Mouse (Mus musculus) kidney, embryonic 16.5 days (tissue): Measurements from ENCODE around the gene Ctnna2. TPM values are rescaled to one million over a fixed set of nuclear protein-coding genes. Genes with fewer than 3 reads are reported as not detected.

Experiments
- ATAC-seq: fragments of 200-750 bp; cut with Nextera tagmentation; 2 replicates; pipeline ENCODE4 v1.8.0; 2017; ENCODE audit warnings: moderate TSS enrichment; ENCODE audit not compliant: low FRiP score, low TSS enrichment
- H3K27ac ChIP-seq: fragments of 300-500 bp; sonication (generic); 2 replicates; pipeline ENCODE4 v1.5.1; 2014; ENCODE audit warnings: low read length
- H3K27me3 ChIP-seq: fragments of 300-500 bp; sonication (generic); 2 replicates; pipeline ENCODE4 v1.6.1; 2014; ENCODE audit warnings: low read length, control low read depth, mixed read lengths; ENCODE audit not compliant: insufficient read depth
- H3K36me3 ChIP-seq: fragments of 300-500 bp; sonication (generic); 2 replicates; pipeline ENCODE4 v1.6.1; 2014; ENCODE audit warnings: low read length, control low read depth, mixed read lengths; ENCODE audit not compliant: insufficient read depth
- H3K4me1 ChIP-seq: fragments of 300-500 bp; sonication (generic); 2 replicates; pipeline ENCODE4 v1.6.1; 2014; ENCODE audit warnings: low read length, control low read depth, mixed read lengths; ENCODE audit not compliant: insufficient read depth
- H3K4me2 ChIP-seq: fragments of 300-500 bp; sonication (generic); replicated peaks from 2 replicates; pipeline ENCODE4 v1.6.1; 2014; ENCODE audit warnings: low read depth, low read length
- H3K4me3 ChIP-seq: fragments of 300-500 bp; sonication (generic); 2 replicates; pipeline ENCODE4 v1.5.1; 2014; ENCODE audit warnings: mild to moderate bottlenecking, low read length
- H3K9ac ChIP-seq: fragments of 300-500 bp; sonication (generic); replicated peaks from 2 replicates; pipeline ENCODE4 v1.6.1; 2014; ENCODE audit warnings: low read length
- H3K9me3 ChIP-seq: fragments of 300-500 bp; sonication (generic); 2 replicates; pipeline ENCODE4 v1.6.1; 2016; ENCODE audit warnings: low read length, control low read depth
- WGBS: fragments of 180-500 bp; shearing (Covaris S2); extraction: QIAGEN DNeasy Blood & Tissue Kit; methylation state at CpG from one replicate; pipeline ENCODE4 v1.1.7; 2014; 5-methylcytosine and 5-hydroxymethylcytosine counted together
- polyA plus RNA-seq: library from polyadenylated mRNA; unstranded; fragments of >200 nt; fragmentation: Nextera tagmentation; extraction: Ambion mirVana; gene quantifications from 2 replicates; pipeline ENCODE4 v1.2.1, GENCODE M21; 2015

Ctnna2 gene
- polyA plus RNA-seq, 1 experiment from 2014 or later, result 0.91 TPM

DNA sequence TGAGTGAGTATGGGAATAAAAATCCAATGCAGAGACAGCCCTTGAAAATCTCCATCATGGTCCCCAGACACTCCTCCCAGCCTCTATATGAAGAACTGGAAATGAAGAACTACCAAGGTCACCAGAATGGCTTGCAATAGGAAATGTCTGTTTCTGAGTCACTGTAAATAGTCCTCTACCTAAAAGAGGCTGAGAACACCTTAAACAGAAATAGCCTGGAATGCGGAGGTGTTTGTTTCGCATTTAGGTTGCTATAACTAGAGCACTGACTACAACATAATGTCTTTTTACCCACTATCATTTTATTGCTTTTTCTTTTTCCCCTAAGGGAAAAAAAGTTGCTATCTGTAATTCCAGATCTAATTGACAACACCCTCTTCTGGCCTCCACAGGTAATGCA lies 106.3 kb downstream of the Ctnna2 start:
- Histone ChIP-seq H3K27ac (no peak overlapping the region), H3K9me3 (no peaks in the 10 kb centered on the region), H3K4me3 (no peak overlapping the region), H3K4me2 (no peak overlapping the region), H3K4me1 (no peaks in the 10 kb centered on the region), H3K27me3 (no peaks in the 10 kb centered on the region), H3K9ac (no peak overlapping the region), H3K36me3 (no peaks in the 10 kb centered on the region)
- no peak for ATAC-seq
- 96% methylated on average over 2 of the region's 2 CpGs for WGBS

DNA sequence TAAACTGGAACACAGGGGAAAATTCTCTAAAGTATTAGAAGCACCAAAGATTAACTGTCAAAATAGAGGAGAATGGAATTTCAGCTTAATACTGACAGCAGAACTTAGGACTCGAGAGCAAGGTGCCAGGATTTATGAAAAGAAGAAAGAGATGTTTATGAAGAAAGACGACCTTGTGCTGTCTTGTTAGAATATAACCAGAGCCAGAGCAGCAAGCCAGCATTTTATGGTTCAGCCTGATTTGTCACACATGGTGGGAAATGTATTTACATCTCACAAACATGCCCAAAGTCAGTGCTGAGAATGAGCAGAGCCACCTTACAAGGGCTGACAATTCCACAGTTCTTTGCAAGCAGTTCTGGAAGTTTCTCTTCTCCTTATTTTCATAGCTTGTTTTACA lies 110.2 kb downstream of the Ctnna2 start:
- Histone ChIP-seq H3K9me3 (no peaks in the 10 kb centered on the region), H3K4me1 (no peaks in the 10 kb centered on the region), H3K36me3 (no peaks in the 10 kb centered on the region), H3K4me2 (no peak overlapping the region), H3K27me3 (no peaks in the 10 kb centered on the region), H3K9ac (no peak overlapping the region), H3K4me3 (no peak overlapping the region), H3K27ac (no peak overlapping the region)
- no peak for ATAC-seq
- WGBS, result 46% methylated on average over 2 of the region's 2 CpGs

DNA sequence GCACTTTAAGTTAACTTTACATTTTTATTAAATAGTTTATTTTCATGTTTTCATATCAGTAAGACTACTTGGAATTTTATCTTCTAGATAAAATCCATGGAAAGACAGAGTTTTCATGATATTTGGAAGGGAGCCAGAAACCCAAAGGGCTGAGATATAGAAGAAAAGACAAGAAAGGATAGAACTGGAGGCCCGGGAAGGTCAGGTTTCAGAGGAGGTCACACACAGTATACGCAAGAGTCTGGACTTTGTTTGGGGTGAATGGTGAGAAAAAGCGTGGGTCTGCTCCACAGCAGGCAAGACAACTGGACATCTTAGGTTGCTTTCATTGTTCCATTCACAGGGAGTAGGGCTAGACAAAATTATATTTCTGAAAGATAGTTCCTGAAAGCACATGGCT lies 111.4 kb downstream of the Ctnna2 start:
- Histone ChIP-seq H3K27me3 (no peaks in the 10 kb centered on the region), H3K36me3 (no peaks in the 10 kb centered on the region), H3K27ac (no peak overlapping the region), H3K9me3 (no peaks in the 10 kb centered on the region), H3K4me2 (no peak overlapping the region), H3K4me3 (no peak overlapping the region), H3K4me1 (no peaks in the 10 kb centered on the region), H3K9ac (no peak overlapping the region)
- no peak for ATAC-seq
- WGBS, result 41% methylated on average over 3 of the region's 3 CpGs

DNA sequence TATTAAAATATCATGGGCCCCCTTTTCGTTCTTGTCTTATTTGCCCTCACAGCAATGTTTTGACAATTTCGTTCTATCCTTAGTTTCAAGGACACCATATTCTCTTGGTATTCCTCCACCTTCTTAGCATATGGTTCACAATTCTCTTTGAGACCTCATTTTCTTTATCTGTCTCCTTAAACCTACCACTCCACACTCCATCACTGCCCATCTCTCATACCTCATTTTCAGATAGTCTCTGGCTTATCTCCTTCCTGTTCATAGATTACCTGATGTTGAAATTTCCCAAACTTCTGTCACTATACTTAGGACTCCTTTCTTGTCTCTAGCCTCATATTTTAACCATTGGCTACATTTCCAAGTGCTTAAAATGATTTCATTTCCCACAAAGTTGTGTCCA lies 116.1 kb downstream of the Ctnna2 start:
- 84% methylated on average over 2 of the region's 2 CpGs for WGBS
- no peak overlapping the region for H3K4me2 ChIP-seq
- H3K4me1 ChIP-seq, result no peaks in the 10 kb centered on the region
- no peak for ATAC-seq
- no peaks in the 10 kb centered on the region for H3K36me3 ChIP-seq
- H3K9ac ChIP-seq, result no peak overlapping the region
- no peak overlapping the region for H3K4me3 ChIP-seq
- no peaks in the 10 kb centered on the region for H3K9me3 ChIP-seq
- H3K27ac ChIP-seq, result no peak overlapping the region
- H3K27me3 ChIP-seq, result no peaks in the 10 kb centered on the region

DNA sequence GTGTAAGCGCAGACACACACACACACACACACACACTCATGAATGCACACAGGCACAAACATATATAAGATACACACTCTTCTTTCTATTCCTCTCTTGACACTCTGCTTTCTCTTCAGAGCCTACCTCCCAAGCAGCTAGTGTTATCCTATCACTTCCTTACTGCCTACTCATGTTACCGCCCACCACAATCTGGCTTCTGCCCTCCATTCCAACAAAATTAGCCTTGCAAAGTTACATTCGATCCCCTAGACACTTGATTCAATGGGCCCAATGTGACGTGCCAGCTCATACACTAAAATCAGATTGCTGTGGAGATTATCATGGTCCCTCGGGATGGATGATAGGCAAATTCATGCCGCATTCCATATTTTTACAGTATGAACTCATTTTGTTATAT lies 116.7 kb downstream of the Ctnna2 start:
- Histone ChIP-seq H3K27me3 (no peaks in the 10 kb centered on the region), H3K4me1 (no peaks in the 10 kb centered on the region), H3K27ac (no peak overlapping the region), H3K36me3 (no peaks in the 10 kb centered on the region), H3K4me3 (no peak overlapping the region), H3K9ac (no peak overlapping the region), H3K9me3 (no peaks in the 10 kb centered on the region), H3K4me2 (no peak overlapping the region)
- ATAC-seq, result no peak
- 69% methylated on average over 6 of the region's 6 CpGs for WGBS

DNA sequence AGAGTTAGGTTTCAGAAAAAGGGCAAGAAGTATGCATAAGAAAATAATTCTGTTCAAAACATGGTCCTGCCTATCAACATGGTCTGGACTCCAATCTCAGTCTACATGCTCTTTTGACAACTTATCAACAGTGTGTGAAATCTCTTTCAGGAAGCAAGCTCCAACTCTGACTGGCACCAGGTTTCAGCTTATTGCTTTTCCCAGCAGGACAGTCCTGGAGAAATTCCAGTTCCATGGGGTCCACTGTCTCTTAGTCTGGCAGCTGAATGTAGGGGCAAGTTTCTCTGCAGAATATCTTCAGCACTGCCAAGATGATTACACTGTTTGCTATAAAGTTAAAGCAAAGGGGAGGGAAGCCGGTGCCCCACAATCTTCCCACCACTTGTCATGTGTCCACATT lies 130.1 kb downstream of the Ctnna2 start:
- H3K9ac ChIP-seq, result no peak overlapping the region
- H3K27me3 ChIP-seq, result no peaks in the 10 kb centered on the region
- no peak for ATAC-seq
- no peak overlapping the region for H3K4me3 ChIP-seq
- 89% methylated on average over 1 of the region's 1 CpGs for WGBS
- H3K36me3 ChIP-seq, result no peaks in the 10 kb centered on the region
- H3K4me1 ChIP-seq, result no peaks in the 10 kb centered on the region
- H3K9me3 ChIP-seq, result no peaks in the 10 kb centered on the region
- H3K4me2 ChIP-seq, result no peak overlapping the region
- no peak overlapping the region for H3K27ac ChIP-seq

DNA sequence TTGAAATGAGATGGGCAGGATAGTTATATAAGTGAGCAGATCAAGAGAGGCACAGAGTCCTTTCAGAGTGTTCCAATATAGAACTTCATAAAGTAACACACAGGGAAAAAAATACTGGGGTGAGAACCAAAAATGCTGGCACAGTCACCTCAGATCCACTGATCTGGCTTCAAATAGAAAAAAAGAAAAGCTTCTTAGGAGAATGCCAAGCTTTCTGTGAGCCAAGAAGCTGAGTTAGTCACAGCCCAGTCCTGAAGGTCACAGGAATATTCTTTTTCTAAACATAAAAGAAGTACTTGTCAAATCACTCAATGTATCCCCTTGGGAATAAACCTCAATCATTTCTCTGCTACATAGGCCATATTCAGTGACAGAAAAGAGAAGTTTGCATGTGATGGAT lies 130.7 kb downstream of the Ctnna2 start:
- Histone ChIP-seq H3K27me3 (no peaks in the 10 kb centered on the region), H3K36me3 (no peaks in the 10 kb centered on the region), H3K9ac (no peak overlapping the region), H3K4me2 (no peak overlapping the region), H3K27ac (no peak overlapping the region), H3K9me3 (no peaks in the 10 kb centered on the region), H3K4me3 (no peak overlapping the region), H3K4me1 (no peaks in the 10 kb centered on the region)
- ATAC-seq, result no peak

DNA sequence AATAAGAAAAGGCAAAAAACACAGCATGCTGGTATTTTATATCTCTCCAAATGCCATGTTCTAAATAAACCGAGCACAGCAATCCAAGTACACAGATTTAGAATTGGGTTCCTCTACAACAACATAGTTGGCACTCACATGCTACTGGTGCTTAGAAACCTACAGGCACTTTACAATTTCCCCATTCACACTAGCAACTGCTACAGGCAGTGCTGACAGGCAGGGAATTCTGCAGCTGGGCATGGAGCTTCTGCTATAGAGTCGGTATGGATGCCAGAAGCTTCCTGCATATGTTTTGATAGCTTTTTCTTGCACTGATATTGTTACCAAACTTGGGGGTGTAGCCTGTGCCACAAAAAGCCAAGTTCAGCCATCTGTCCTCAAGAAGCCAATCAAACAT lies 131.8 kb downstream of the Ctnna2 start:
- no peaks in the 10 kb centered on the region for H3K27me3 ChIP-seq
- no peak overlapping the region for H3K9ac ChIP-seq
- H3K36me3 ChIP-seq, result no peaks in the 10 kb centered on the region
- no peak for ATAC-seq
- H3K4me1 ChIP-seq, result no peaks in the 10 kb centered on the region
- WGBS, result 80% methylated on average over 2 of the region's 2 CpGs
- no peak overlapping the region for H3K4me2 ChIP-seq
- H3K27ac ChIP-seq, result no peak overlapping the region
- no peak overlapping the region for H3K4me3 ChIP-seq
- no peaks in the 10 kb centered on the region for H3K9me3 ChIP-seq

DNA sequence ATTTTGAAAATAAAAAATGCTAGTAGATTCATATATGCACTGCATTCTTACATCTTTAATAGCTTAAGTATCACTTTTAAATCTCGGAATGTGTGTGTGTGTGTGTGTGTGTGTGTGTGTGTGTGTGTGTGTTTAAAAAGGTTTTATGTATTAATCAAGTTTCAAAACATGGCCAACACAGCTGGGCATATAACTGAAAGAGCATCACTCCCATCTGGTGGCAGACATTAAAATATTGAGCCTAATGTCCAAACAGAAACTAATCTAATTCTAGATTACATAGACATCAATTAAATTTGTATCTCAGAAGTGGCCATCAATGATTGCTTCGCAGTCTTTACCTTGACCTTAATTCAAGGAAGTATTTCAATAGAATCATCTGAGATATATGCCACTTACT lies 140.4 kb downstream of the Ctnna2 start:
- Histone ChIP-seq H3K4me3 (no peak overlapping the region), H3K9ac (no peak overlapping the region), H3K27me3 (no peaks in the 10 kb centered on the region), H3K4me1 (no peaks in the 10 kb centered on the region), H3K27ac (no peak overlapping the region), H3K4me2 (no peak overlapping the region), H3K9me3 (no peaks in the 10 kb centered on the region), H3K36me3 (no peaks in the 10 kb centered on the region)
- no peak for ATAC-seq
- 82% methylated on average over 2 of the region's 2 CpGs for WGBS

DNA sequence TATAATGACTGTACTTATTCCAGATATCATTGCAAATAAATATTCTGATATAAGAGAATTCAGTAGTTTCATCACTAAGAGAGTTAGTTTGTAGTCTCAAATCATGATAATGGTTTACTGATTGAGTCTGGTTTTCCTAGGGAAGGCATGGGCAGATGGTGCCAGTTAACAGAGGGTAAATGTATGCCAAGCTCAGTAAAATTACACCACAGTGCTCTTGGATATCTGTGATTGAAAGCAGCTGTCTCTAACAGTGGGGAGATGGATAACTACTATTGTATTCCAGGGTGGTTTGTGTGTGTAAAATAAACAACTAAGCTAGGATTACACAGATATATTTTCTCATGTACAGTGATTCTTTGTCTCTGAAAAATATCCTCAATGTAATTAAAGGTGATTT lies 140.8 kb downstream of the Ctnna2 start:
- Histone ChIP-seq H3K36me3 (no peaks in the 10 kb centered on the region), H3K27me3 (no peaks in the 10 kb centered on the region), H3K4me1 (no peaks in the 10 kb centered on the region), H3K9me3 (no peaks in the 10 kb centered on the region), H3K27ac (no peak overlapping the region), H3K4me2 (no peak overlapping the region), H3K9ac (no peak overlapping the region), H3K4me3 (no peak overlapping the region)
- ATAC-seq, result no peak

DNA sequence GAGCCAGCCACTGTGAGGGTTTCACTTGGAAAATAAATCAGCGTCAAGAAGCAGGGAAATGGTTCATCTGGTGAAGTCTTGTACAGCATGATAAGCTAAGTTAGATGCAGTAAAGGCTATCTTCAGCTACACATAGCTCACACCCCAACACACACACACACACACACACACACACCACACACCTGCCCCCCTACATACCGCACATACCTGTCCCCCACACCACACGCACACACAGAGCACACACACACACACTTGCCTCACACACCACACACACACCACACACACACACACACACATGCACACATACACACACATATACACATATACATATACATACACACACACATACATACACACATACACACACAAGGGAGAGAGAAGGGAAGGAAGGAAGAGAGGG lies 142.0 kb downstream of the Ctnna2 start:
- no peaks in the 10 kb centered on the region for H3K36me3 ChIP-seq
- no peak for ATAC-seq
- no peak overlapping the region for H3K9ac ChIP-seq
- no peak overlapping the region for H3K4me3 ChIP-seq
- H3K9me3 ChIP-seq, result no peaks in the 10 kb centered on the region
- H3K27ac ChIP-seq, result no peak overlapping the region
- no peak overlapping the region for H3K4me2 ChIP-seq
- no peaks in the 10 kb centered on the region for H3K27me3 ChIP-seq
- 88% methylated on average over 3 of the region's 3 CpGs for WGBS
- H3K4me1 ChIP-seq, result no peaks in the 10 kb centered on the region
